Mouse (Mus musculus) forebrain, embryonic 14.5 days (tissue): Measurements from ENCODE around the gene Hacd2. TPM values are rescaled to one million over a fixed set of nuclear protein-coding genes. Genes with fewer than 3 reads are reported as not detected.

Source experiments
- ATAC-seq: fragments of 200-750 bp; cut with Nextera tagmentation; 2 replicates; pipeline ENCODE4 v1.8.0; 2017; ENCODE audit warnings: mild to moderate bottlenecking, moderate library complexity
- DNase-seq: peaks from one replicate; pipeline ENCODE4 v3.0.0-alpha.2; 2015; ENCODE audit warnings: low spot score
- H3K27ac ChIP-seq: fragments of 300-500 bp; sonication (generic); 2 replicates; pipeline ENCODE4 v1.5.1; 2014; ENCODE audit warnings: low read depth, mild to moderate bottlenecking, control low read depth, low read length, moderate library complexity
- H3K27me3 ChIP-seq: fragments of 300-500 bp; sonication (generic); replicated peaks from 2 replicates; pipeline ENCODE4 v1.6.1; 2014; ENCODE audit warnings: low read length, control low read depth, mixed read lengths; ENCODE audit not compliant: control insufficient read depth, insufficient read depth
- H3K36me3 ChIP-seq: fragments of 300-500 bp; sonication (generic); 2 replicates; pipeline ENCODE4 v1.6.1; 2014; ENCODE audit warnings: low read length, control low read depth; ENCODE audit not compliant: control insufficient read depth, insufficient read depth
- H3K4me1 ChIP-seq: fragments of 300-500 bp; sonication (generic); 2 replicates; pipeline ENCODE4 v1.6.1; 2014; ENCODE audit warnings: antibody characterized with exemption, low read length, control low read depth; ENCODE audit not compliant: control insufficient read depth, insufficient read depth
- H3K4me2 ChIP-seq: fragments of 300-500 bp; sonication (generic); 2 replicates; pipeline ENCODE4 v1.6.1; 2014; ENCODE audit warnings: mild to moderate bottlenecking, control low read depth, low read length
- H3K4me3 ChIP-seq: fragments of 300-500 bp; sonication (generic); 2 replicates; pipeline ENCODE4 v1.5.1; 2014; ENCODE audit warnings: low read depth, low read length, control low read depth
- H3K9ac ChIP-seq: fragments of 300-500 bp; sonication (generic); 2 replicates; pipeline ENCODE4 v1.6.1; 2014; ENCODE audit warnings: mild to moderate bottlenecking, low read length, control low read depth, moderate library complexity
- H3K9me3 ChIP-seq: fragments of 300-500 bp; sonication (generic); replicated peaks from 2 replicates; pipeline ENCODE4 v1.6.1; 2016; ENCODE audit warnings: low read length, control low read depth, mixed read lengths; ENCODE audit not compliant: control insufficient read depth
- WGBS: fragments of 180-500 bp; shearing (Covaris S2); extraction: QIAGEN DNeasy Blood & Tissue Kit; methylation state at CpG from one replicate; pipeline ENCODE4 v1.1.7; 2014; 5-methylcytosine and 5-hydroxymethylcytosine counted together
- polyA plus RNA-seq: library from polyadenylated mRNA; unstranded; fragments of >200 nt; fragmentation: Nextera tagmentation; extraction: Ambion mirVana; gene quantifications from 2 replicates; pipeline ENCODE4 v1.2.1, GENCODE M21; 2014

Hacd2 gene
- polyA plus RNA-seq, 1 experiment from 2014 or later, result 32.1 TPM

DNA sequence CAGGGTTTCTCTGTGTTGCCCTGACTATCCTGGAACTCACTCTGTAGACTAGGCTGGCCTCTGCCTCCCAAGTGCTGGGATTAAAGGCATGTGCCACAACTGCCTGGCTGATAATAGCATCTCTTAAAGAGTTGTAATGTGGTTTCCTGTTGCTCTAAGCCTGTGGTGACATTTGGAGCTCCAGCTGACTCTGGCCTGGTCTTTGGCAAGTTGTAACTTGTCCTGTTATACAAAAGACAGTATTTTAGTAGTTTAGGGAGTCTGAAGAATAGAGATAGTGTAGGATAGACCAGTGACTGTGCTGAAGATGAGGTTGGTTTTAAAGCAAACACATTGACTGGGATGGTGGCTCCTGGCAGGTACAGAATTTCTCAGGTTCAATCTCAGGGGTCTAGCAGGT lies 52.2 kb downstream of the Hacd2 start:
- Histone ChIP-seq H3K36me3 (0 out of 2 replicates have a peak, but pooled peaks cover 7% of the 10 kb centered on the region), H3K4me2 (no peak overlapping the region), H3K27ac (no peak overlapping the region), H3K9me3 (no peaks in the 10 kb centered on the region), H3K4me3 (no peak overlapping the region), H3K9ac (no peak overlapping the region), H3K27me3 (no peaks in the 10 kb centered on the region), H3K4me1 (no peaks in the 10 kb centered on the region)
- no peak for ATAC-seq
- DNase-seq, result no peak

GRCm38 (mm10) chr16:35075643-35076042 lies 53.4 kb downstream of the Hacd2 start:
- Histone ChIP-seq H3K4me2 (no peak overlapping the region), H3K36me3 (0 out of 2 replicates have a peak, but pooled peaks cover 7% of the 10 kb centered on the region), H3K27me3 (no peaks in the 10 kb centered on the region), H3K4me1 (no peaks in the 10 kb centered on the region), H3K9me3 (no peaks in the 10 kb centered on the region), H3K27ac (no peak overlapping the region), H3K4me3 (no peak overlapping the region), H3K9ac (no peak overlapping the region)
- no peak for DNase-seq
- no peak for ATAC-seq
- 93% methylated on average over 3 of the region's 3 CpGs for WGBS

- no peak overlapping the region for H3K4me3 ChIP-seq
- no peak for ATAC-seq
These were observed 71.3 kb downstream of the Hacd2 start for GRCm38 (mm10) chr16:35093500-35093899.

DNA sequence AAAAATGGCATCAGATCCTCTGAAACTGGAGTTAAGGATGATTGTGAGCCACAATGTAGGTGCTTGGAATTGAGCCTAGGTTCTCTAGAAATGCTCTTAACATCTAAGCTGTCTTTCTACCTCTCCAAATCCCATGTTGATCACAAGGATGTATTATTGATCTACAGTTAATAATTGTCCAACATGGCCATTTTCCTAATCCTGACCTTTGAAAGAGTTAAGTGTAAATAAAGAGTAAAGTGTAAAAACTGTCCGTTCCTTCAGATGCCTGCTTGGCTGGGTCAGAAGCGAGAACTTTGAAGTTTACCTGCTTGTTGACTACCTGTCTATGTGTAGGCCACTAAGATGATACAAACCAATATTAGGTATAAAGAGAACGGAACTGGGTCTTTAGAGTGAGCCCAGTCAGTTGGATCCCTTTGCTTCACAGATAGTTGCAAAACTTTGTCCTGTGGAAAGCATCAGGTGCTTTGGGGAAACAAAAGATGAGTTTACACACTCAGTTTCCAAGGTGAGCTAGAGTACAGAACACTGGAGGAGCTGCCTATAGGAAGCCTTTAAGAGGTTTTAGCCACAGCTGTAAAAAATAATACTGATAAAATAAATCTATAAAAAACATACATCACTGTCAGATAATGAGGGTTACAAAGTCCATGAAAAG lies 75.8 kb downstream of the Hacd2 start:
- H3K9me3 ChIP-seq, result no peaks in the 10 kb centered on the region
- H3K4me2 ChIP-seq, result no peak overlapping the region
- peaks cover 3% of the 10 kb centered on the region; the same call in 1 of the 2 replicates for H3K36me3 ChIP-seq
- DNase-seq (no peak), ATAC-seq (no peak)
- WGBS, result 98% methylated on average over 3 of the region's 3 CpGs
- no peaks in the 10 kb centered on the region for H3K4me1 ChIP-seq
- no peak overlapping the region for H3K9ac ChIP-seq
- H3K27ac ChIP-seq, result no peak overlapping the region
- no peak overlapping the region for H3K4me3 ChIP-seq
- H3K27me3 ChIP-seq, result no peaks in the 10 kb centered on the region

More at GRCm38 (mm10) chr16:35093500-35093899, 71.3 kb downstream of the Hacd2 start:
- no peaks in the 10 kb centered on the region for H3K4me1 ChIP-seq
- no peak overlapping the region for H3K9ac ChIP-seq
- H3K36me3 ChIP-seq, result no peaks in the 10 kb centered on the region
- no peak for DNase-seq
- no peak overlapping the region for H3K4me2 ChIP-seq
- H3K27me3 ChIP-seq, result no peaks in the 10 kb centered on the region
- H3K9me3 ChIP-seq, result no peaks in the 10 kb centered on the region
- H3K27ac ChIP-seq, result no peak overlapping the region

DNA sequence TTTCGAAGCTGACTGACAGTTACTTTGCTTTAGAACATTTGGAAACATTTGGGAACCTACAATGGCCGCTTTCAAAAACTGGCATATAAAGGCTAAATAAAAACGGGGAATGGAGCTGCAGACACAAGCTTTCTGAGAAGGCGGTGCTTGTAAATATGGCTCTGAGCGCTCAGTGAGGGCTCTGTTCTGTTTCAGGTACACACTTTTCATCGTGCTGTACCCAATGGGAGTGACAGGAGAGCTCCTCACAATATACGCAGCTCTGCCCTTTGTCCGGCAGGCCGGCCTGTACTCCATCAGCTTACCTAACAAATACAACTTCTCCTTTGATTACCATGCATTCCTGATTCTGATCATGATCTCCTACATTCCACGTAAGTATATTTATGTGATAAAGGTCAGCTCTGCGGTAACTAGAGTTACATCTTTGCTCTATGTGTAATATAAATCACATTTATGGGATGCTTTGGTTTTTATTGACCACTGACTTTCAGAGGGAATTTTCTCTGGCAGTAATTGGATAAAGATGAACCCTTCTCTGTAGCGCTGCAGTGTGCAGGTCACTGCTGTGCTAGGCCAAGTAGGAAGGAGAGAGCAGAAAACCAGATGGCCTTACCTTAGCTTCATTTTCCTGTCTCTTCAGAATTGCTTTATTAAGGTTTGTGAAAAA lies 79.7 kb downstream of the Hacd2 start:
- Histone ChIP-seq H3K9ac (no peak overlapping the region), H3K4me2 (no peak overlapping the region), H3K27me3 (no peaks in the 10 kb centered on the region), H3K36me3 (peaks cover 6% of the 10 kb centered on the region; the same call in 1 of the 2 replicates), H3K27ac (no peak overlapping the region), H3K4me3 (no peak overlapping the region), H3K4me1 (no peaks in the 10 kb centered on the region), H3K9me3 (no peaks in the 10 kb centered on the region)
- no peak for ATAC-seq
- DNase-seq, result no peak
- 85% methylated on average over 12 of the region's 12 CpGs for WGBS

GRCm38 (mm10) chr16:35102866-35103620 lies 80.8 kb downstream of the Hacd2 start:
- 85% methylated on average over 7 of the region's 7 CpGs for WGBS
- Histone ChIP-seq H3K9ac (no peak overlapping the region), H3K27ac (no peak overlapping the region), H3K36me3 (peaks cover 7% of the 10 kb centered on the region; the same call in 1 of the 2 replicates), H3K4me2 (no peak overlapping the region), H3K4me3 (no peak overlapping the region), H3K4me1 (no peaks in the 10 kb centered on the region), H3K9me3 (no peaks in the 10 kb centered on the region), H3K27me3 (no peaks in the 10 kb centered on the region)
- DNase-seq (no peak), ATAC-seq (no peak)

DNA sequence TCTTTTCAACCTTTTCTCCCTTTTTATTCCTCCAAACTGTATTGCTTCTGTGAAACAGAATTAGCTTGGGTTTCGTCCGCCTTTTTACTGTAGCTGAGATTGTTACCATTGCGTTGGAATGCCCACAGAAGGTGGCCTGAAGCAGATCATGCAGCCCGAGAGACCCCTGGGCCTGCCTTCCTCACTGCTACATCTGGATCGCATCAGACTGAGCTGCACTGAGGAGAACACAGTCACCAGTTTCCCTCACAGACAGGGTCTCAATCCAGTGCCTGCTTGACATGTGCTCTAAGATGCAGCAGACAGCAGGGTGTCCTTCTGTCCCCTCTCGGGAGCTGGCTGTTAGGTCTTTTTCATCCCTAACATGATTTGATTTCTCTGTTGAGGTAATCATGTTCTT lies 85.8 kb downstream of the Hacd2 start:
- no peak overlapping the region for H3K9ac ChIP-seq
- no peak overlapping the region for H3K4me2 ChIP-seq
- H3K4me1 ChIP-seq, result peaks cover 3% of the 10 kb centered on the region; the same call in 1 of the 2 replicates
- no peak overlapping the region for H3K27ac ChIP-seq
- H3K9me3 ChIP-seq, result no peaks in the 10 kb centered on the region
- WGBS, result 71% methylated on average over 6 of the region's 6 CpGs
- no peak for ATAC-seq
- no peaks in the 10 kb centered on the region for H3K27me3 ChIP-seq
- no peak overlapping the region for H3K4me3 ChIP-seq
- H3K36me3 ChIP-seq, result 0 out of 2 replicates have a peak, but pooled peaks cover 4% of the 10 kb centered on the region
- no peak for DNase-seq

DNA sequence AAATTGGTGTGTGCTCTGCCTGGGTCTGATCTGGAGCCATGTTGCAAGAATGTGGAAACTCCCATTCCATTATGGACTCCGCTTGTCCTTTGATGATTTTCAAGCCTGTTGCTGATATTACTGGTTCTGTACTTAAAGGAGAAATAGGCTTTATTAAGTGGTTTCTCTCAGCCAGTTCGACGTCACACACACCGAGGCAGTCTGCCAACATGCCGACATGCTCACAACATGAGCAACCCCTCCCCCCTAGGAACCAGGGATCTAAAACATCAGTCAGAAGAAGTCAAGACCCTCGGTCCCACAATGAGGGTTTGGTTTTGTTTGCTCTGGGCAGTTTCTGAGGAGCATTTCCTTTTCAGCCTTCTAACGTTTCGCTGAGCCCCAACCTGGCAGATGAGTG lies 86.9 kb downstream of the Hacd2 start:
- H3K36me3 ChIP-seq, result 0 out of 2 replicates have a peak, but pooled peaks cover 4% of the 10 kb centered on the region
- H3K4me2 ChIP-seq, result no peak overlapping the region
- no peak overlapping the region for H3K9ac ChIP-seq
- 37% methylated on average over 8 of the region's 8 CpGs for WGBS
- DNase-seq (peak; percentile 60), ATAC-seq (no peak)
- no peak overlapping the region for H3K4me3 ChIP-seq
- H3K9me3 ChIP-seq, result no peaks in the 10 kb centered on the region
- no peak overlapping the region for H3K27ac ChIP-seq
- H3K4me1 ChIP-seq, result peaks cover 3% of the 10 kb centered on the region; the same call in 1 of the 2 replicates
- no peaks in the 10 kb centered on the region for H3K27me3 ChIP-seq
